Mouse (Mus musculus): Measurements from ENCODE around the gene RPS10-NUDT3. TPM values are rescaled to one million over a fixed set of nuclear protein-coding genes. Genes with fewer than 3 reads are reported as not detected.

RPS10-NUDT3 gene
- polyA plus RNA-seq, 1 experiment from 2014 or later: not detected

- H3K4me1 ChIP-seq (ENCODE audit: control insufficient read depth, insufficient read depth, low read length): peaks cover 10% of the 10 kb centered on the region
- 16% methylated on average over 5 of the region's 5 CpGs for WGBS
Observed at GRCm38 (mm10) chr17:27656414-27656813, 21.4 kb upstream of the RPS10-NUDT3 start.

GRCm38 (mm10) chr17:27656011-27656399 is 21.0 kb upstream of the RPS10-NUDT3 start:
- H3K27me3 ChIP-seq (ENCODE audit: control insufficient read depth, insufficient read depth, low read depth, low read length): no peaks in the 10 kb centered on the region
- peak overlapping the region; percentile 88 for H3K9ac ChIP-seq (ENCODE audit: low read depth, low read length)
- peak; percentile 46 for ATAC-seq
- peak overlapping the region; percentile 80 for H3K4me3 ChIP-seq (ENCODE audit: low read depth, low read length)
- peak overlapping the region; percentile 67 for H3K4me2 ChIP-seq (ENCODE audit: low read length)
- H3K27ac ChIP-seq (ENCODE audit: low read length): peak overlapping the region; percentile 51; the same call in 1 of the 2 replicates
- H3K4me1 ChIP-seq (ENCODE audit: control insufficient read depth, insufficient read depth, low read length): peaks cover 10% of the 10 kb centered on the region
- H3K36me3 ChIP-seq (ENCODE audit: control insufficient read depth, insufficient read depth, low read length): no peaks in the 10 kb centered on the region
- H3K9me3 ChIP-seq (replicated peaks; ENCODE audit: control insufficient read depth, low read length, poor library complexity, severe bottlenecking): no peaks in the 10 kb centered on the region
- WGBS: 5% methylated on average over 14 of the region's 14 CpGs

More at GRCm38 (mm10) chr17:27656414-27656813, 21.4 kb upstream of the RPS10-NUDT3 start:
- peak overlapping the region; percentile 88 for H3K9ac ChIP-seq (ENCODE audit: low read depth, low read length)
- H3K9me3 ChIP-seq (replicated peaks; ENCODE audit: control insufficient read depth, low read length, poor library complexity, severe bottlenecking): no peaks in the 10 kb centered on the region
- peak overlapping the region; percentile 67 for H3K4me2 ChIP-seq (ENCODE audit: low read length)
- H3K36me3 ChIP-seq (ENCODE audit: control insufficient read depth, insufficient read depth, low read length): no peaks in the 10 kb centered on the region
- no peak overlapping the region for H3K27ac ChIP-seq (ENCODE audit: low read length)
- no peak for ATAC-seq
- H3K4me3 ChIP-seq (ENCODE audit: low read depth, low read length): peak overlapping the region; percentile 80
- no peaks in the 10 kb centered on the region for H3K27me3 ChIP-seq (ENCODE audit: control insufficient read depth, insufficient read depth, low read depth, low read length)

DNA sequence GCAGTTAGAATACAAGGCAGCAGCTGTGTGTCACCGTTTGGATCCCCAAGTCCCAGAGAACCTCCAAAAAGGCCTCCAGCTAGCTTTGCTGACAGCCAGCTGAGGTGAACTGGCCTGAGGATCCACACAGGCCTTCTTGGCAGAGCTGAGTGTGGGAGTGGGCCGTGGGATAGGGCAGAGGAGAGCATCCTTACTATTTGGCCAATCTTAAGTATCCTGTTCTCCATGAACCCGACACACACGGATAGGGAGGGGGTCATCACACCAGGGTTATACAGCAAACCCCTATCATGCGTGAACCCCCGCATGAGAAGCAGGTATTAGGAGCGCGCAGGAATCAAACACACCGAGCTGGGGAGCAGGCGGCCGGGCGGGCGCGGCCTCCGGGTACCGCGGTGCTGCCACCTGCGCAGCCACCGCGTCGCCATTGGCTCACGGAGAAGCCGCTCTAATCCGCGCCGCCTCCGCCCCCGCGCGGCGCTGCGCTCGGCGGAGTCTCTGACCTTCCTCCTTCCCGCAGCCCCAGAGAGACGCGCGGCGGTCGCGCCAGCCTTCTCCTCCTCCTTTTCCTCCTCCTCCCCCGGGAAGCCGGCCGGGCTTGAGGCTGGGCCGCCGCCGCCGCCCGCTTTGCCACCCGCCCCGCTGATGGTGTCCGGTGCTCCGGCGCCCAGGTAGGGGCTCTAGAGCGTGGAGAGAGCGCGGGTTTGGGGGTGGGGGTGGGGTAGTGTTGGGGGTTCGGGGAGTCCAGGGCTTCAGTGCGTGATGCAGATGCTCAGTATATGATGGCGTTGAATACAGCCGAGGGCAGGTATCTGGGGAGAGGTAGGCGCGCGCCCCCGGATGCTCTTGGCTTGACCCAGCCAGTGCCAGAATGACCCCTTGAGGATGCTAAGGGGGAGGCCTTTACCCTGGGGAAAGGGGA is 20.3 kb upstream of the RPS10-NUDT3 start, which contains the start of gene Pacsin1:
Gene Pacsin1, plus strand, starts transcription at position 421 of the 922 bp plus-strand sequence.
- Histone ChIP-seq H3K9ac (ENCODE audit: low read depth, low read length) (peak within 1 kb of the TSS; percentile 88), H3K36me3 (ENCODE audit: control insufficient read depth, insufficient read depth, low read length) (no peaks in the 10 kb centered on the region), H3K4me3 (ENCODE audit: low read depth, low read length) (peak within 1 kb of the TSS; percentile 80), H3K4me1 (ENCODE audit: control insufficient read depth, insufficient read depth, low read length) (peaks cover 10% of the 10 kb centered on the region), H3K27me3 (ENCODE audit: control insufficient read depth, insufficient read depth, low read depth, low read length) (no peaks in the 10 kb centered on the region), H3K27ac (ENCODE audit: low read length) (peak within 1 kb of the TSS; percentile 57), H3K4me2 (ENCODE audit: low read length) (peak within 1 kb of the TSS; percentile 67), H3K9me3 (replicated peaks; ENCODE audit: control insufficient read depth, low read length, poor library complexity, severe bottlenecking) (no peaks in the 10 kb centered on the region)
- peak; percentile 91 for ATAC-seq
- WGBS: 1% methylated on average over 55 of the region's 65 CpGs

GRCm38 (mm10) chr17:27653253-27653959 is 18.4 kb upstream of the RPS10-NUDT3 start:
- Histone ChIP-seq H3K4me3 (ENCODE audit: low read depth, low read length) (no peak overlapping the region), H3K4me2 (ENCODE audit: low read length) (no peak overlapping the region), H3K4me1 (ENCODE audit: control insufficient read depth, insufficient read depth, low read length) (peaks cover 10% of the 10 kb centered on the region), H3K36me3 (ENCODE audit: control insufficient read depth, insufficient read depth, low read length) (no peaks in the 10 kb centered on the region), H3K9me3 (replicated peaks; ENCODE audit: control insufficient read depth, low read length, poor library complexity, severe bottlenecking) (no peaks in the 10 kb centered on the region), H3K27me3 (ENCODE audit: control insufficient read depth, insufficient read depth, low read depth, low read length) (no peaks in the 10 kb centered on the region), H3K9ac (ENCODE audit: low read depth, low read length) (no peak overlapping the region), H3K27ac (ENCODE audit: low read length) (no peak overlapping the region)
- no peak for ATAC-seq
- WGBS: 77% methylated on average over 10 of the region's 10 CpGs

- Histone ChIP-seq H3K4me3 (ENCODE audit: low read depth, low read length) (no peak overlapping the region), H3K36me3 (ENCODE audit: control insufficient read depth, insufficient read depth, low read length) (no peaks in the 10 kb centered on the region), H3K4me1 (ENCODE audit: control insufficient read depth, insufficient read depth, low read length) (peaks cover 10% of the 10 kb centered on the region), H3K27ac (ENCODE audit: low read length) (no peak overlapping the region), H3K9ac (ENCODE audit: low read depth, low read length) (no peak overlapping the region), H3K9me3 (replicated peaks; ENCODE audit: control insufficient read depth, low read length, poor library complexity, severe bottlenecking) (no peaks in the 10 kb centered on the region), H3K4me2 (ENCODE audit: low read length) (no peak overlapping the region), H3K27me3 (ENCODE audit: control insufficient read depth, insufficient read depth, low read depth, low read length) (no peaks in the 10 kb centered on the region)
- 91% methylated on average over 23 of the region's 23 CpGs for WGBS
- no peak for ATAC-seq
Observed at GRCm38 (mm10) chr17:27652046-27652790, 17.2 kb upstream of the RPS10-NUDT3 start.

- Histone ChIP-seq H3K36me3 (ENCODE audit: control insufficient read depth, insufficient read depth, low read length) (no peaks in the 10 kb centered on the region), H3K9me3 (replicated peaks; ENCODE audit: control insufficient read depth, low read length, poor library complexity, severe bottlenecking) (no peaks in the 10 kb centered on the region), H3K27ac (ENCODE audit: low read length) (no peak overlapping the region), H3K4me3 (ENCODE audit: low read depth, low read length) (no peak overlapping the region), H3K4me2 (ENCODE audit: low read length) (no peak overlapping the region), H3K4me1 (ENCODE audit: control insufficient read depth, insufficient read depth, low read length) (peaks cover 7% of the 10 kb centered on the region), H3K9ac (ENCODE audit: low read depth, low read length) (no peak overlapping the region), H3K27me3 (ENCODE audit: control insufficient read depth, insufficient read depth, low read depth, low read length) (no peaks in the 10 kb centered on the region)
- no peak for ATAC-seq
- 86% methylated on average over 13 of the region's 13 CpGs for WGBS
Observed at GRCm38 (mm10) chr17:27650586-27650985, 15.6 kb upstream of the RPS10-NUDT3 start.

GRCm38 (mm10) chr17:27650160-27650559 is 15.1 kb upstream of the RPS10-NUDT3 start:
- peaks cover 7% of the 10 kb centered on the region for H3K4me1 ChIP-seq (ENCODE audit: control insufficient read depth, insufficient read depth, low read length)
- no peak overlapping the region for H3K27ac ChIP-seq (ENCODE audit: low read length)
- H3K9ac ChIP-seq (ENCODE audit: low read depth, low read length): no peak overlapping the region
- no peak for ATAC-seq
- H3K27me3 ChIP-seq (ENCODE audit: control insufficient read depth, insufficient read depth, low read depth, low read length): no peaks in the 10 kb centered on the region
- H3K36me3 ChIP-seq (ENCODE audit: control insufficient read depth, insufficient read depth, low read length): no peaks in the 10 kb centered on the region
- no peak overlapping the region for H3K4me3 ChIP-seq (ENCODE audit: low read depth, low read length)
- no peaks in the 10 kb centered on the region for H3K9me3 ChIP-seq (replicated peaks; ENCODE audit: control insufficient read depth, low read length, poor library complexity, severe bottlenecking)
- WGBS: 12% methylated on average over 12 of the region's 12 CpGs
- H3K4me2 ChIP-seq (ENCODE audit: low read length): no peak overlapping the region

GRCm38 (mm10) chr17:27645807-27646206 is 10.8 kb upstream of the RPS10-NUDT3 start:
- no peak for ATAC-seq
- Histone ChIP-seq H3K4me1 (ENCODE audit: control insufficient read depth, insufficient read depth, low read length) (peaks cover 5% of the 10 kb centered on the region; the same call in 1 of the 2 replicates), H3K27ac (ENCODE audit: low read length) (no peak overlapping the region), H3K4me2 (ENCODE audit: low read length) (no peak overlapping the region), H3K27me3 (ENCODE audit: control insufficient read depth, insufficient read depth, low read depth, low read length) (no peaks in the 10 kb centered on the region), H3K4me3 (ENCODE audit: low read depth, low read length) (no peak overlapping the region), H3K9me3 (replicated peaks; ENCODE audit: control insufficient read depth, low read length, poor library complexity, severe bottlenecking) (no peaks in the 10 kb centered on the region), H3K36me3 (ENCODE audit: control insufficient read depth, insufficient read depth, low read length) (no peaks in the 10 kb centered on the region), H3K9ac (ENCODE audit: low read depth, low read length) (no peak overlapping the region)
- 45% methylated on average over 7 of the region's 7 CpGs for WGBS

Measured in midbrain, embryonic 16.5 days (tissue).